26 mouse cellular contexts compared by ENCODE assay signal in genomic region chr7:66859220-66859619, GRCm38 (mm10). TPM values are rescaled to one million over a fixed set of nuclear protein-coding genes. Genes with fewer than 3 reads are reported as not detected.
DNase-seq lines count a peak whose midpoint lies in the region; ATAC-seq and TF ChIP-seq lines count a peak whose summit lies in the region.
"Had no signal": no experiment of that assay in that cellular context is flagged by ENCODE, and none has a peak within 500 bp of the region (broad histone marks: within the 10 kb centered on the region; RNA-seq: fewer than 3 reads in every experiment).

No protein-coding gene starts in this region.

- no peaks in the 10 kb centered on the region for H3K27me3 ChIP-seq in hindbrain, embryonic 16.5 days (replicated peaks; ENCODE audit: control insufficient read depth, insufficient read depth, low read length)
- no peaks in the 10 kb centered on the region for H3K27me3 ChIP-seq in hindbrain, postnatal 0 days (ENCODE audit: insufficient read depth, low read length)
- H3K27me3 ChIP-seq in embryonic facial prominence, embryonic 13.5 days = no peaks in the 10 kb centered on the region
- H3K27me3 ChIP-seq in forebrain, embryonic 15.5 days = no peaks in the 10 kb centered on the region
- H3K27me3 ChIP-seq: kidney, embryonic 15.5 days; limb, embryonic 15.5 days; midbrain, embryonic 13.5 days had no signal

- no peaks in the 10 kb centered on the region for H3K4me1 ChIP-seq in hindbrain, embryonic 16.5 days (ENCODE audit: control insufficient read depth, insufficient read depth, low read depth, low read length)
- no peaks in the 10 kb centered on the region for H3K4me1 ChIP-seq in hindbrain, postnatal 0 days (ENCODE audit: insufficient read depth, low read length)
- H3K4me1 ChIP-seq in embryonic facial prominence, embryonic 13.5 days = peaks cover 22% of the 10 kb centered on the region
- peaks cover 12% of the 10 kb centered on the region; the same call in 1 of the 2 replicates for H3K4me1 ChIP-seq in forebrain, embryonic 15.5 days
- H3K4me1 ChIP-seq: hindbrain, embryonic 10.5 days had no signal

- no peaks in the 10 kb centered on the region for H3K9me3 ChIP-seq in hindbrain, embryonic 16.5 days (ENCODE audit: control insufficient read depth, low read length)
- no peaks in the 10 kb centered on the region for H3K9me3 ChIP-seq in hindbrain, postnatal 0 days (ENCODE audit: low read length)
- H3K9me3 ChIP-seq in embryonic facial prominence, embryonic 13.5 days = no peaks in the 10 kb centered on the region
- H3K9me3 ChIP-seq in forebrain, embryonic 15.5 days = no peaks in the 10 kb centered on the region
- H3K9me3 ChIP-seq: heart, embryonic 12.5 days; hindbrain, embryonic 10.5 days; kidney, embryonic 15.5 days; limb, embryonic 15.5 days; midbrain, embryonic 13.5 days had no signal

- TF ChIP-seq CTCF in hindbrain, postnatal 0 days (IDR thresholded peaks at IDR 0.05; ENCODE audit: low read depth) = no peak

- peak; percentile 56; the same call in 1 of the 2 replicates for ATAC-seq in hindbrain, embryonic 16.5 days
- ATAC-seq in hindbrain, postnatal 0 days = no peak
- ATAC-seq in embryonic facial prominence, embryonic 13.5 days (ENCODE audit: insufficient number of reproducible peaks, insufficient read depth, low FRiP score, low TSS enrichment, low read depth) = no peak
- ATAC-seq in forebrain, embryonic 15.5 days (replicated peaks) = peak; percentile 75
- ATAC-seq: intestine, postnatal 0 days; midbrain, embryonic 13.5 days; Patski had no signal

- no peaks in the 10 kb centered on the region for H3K36me3 ChIP-seq in hindbrain, embryonic 16.5 days (ENCODE audit: control insufficient read depth, insufficient read depth, low read length)
- H3K36me3 ChIP-seq in hindbrain, postnatal 0 days (ENCODE audit: insufficient read depth, low read length) = no peaks in the 10 kb centered on the region
- peaks cover 22% of the 10 kb centered on the region for H3K36me3 ChIP-seq in embryonic facial prominence, embryonic 13.5 days
- no peaks in the 10 kb centered on the region for H3K36me3 ChIP-seq in forebrain, embryonic 15.5 days
- H3K36me3 ChIP-seq: hindbrain, embryonic 10.5 days; kidney, embryonic 15.5 days; midbrain, embryonic 13.5 days had no signal

- no peak overlapping the region for H3K4me3 ChIP-seq in hindbrain, embryonic 16.5 days (ENCODE audit: low read length)
- no peak overlapping the region for H3K4me3 ChIP-seq in hindbrain, postnatal 0 days (ENCODE audit: low read length)
- no peak overlapping the region for H3K4me3 ChIP-seq in embryonic facial prominence, embryonic 13.5 days
- H3K4me3 ChIP-seq in forebrain, embryonic 15.5 days = no peak overlapping the region
- H3K4me3 ChIP-seq: erythroblast, embryonic 14.5 days; heart, embryonic 12.5 days; hindbrain, embryonic 10.5 days; kidney, embryonic 15.5 days; left cerebral cortex, adult 2 months; limb, embryonic 15.5 days; midbrain, embryonic 13.5 days had no signal

- no peak for DNase-seq in hindbrain, postnatal 0 days (ENCODE audit: low spot score)
- DNase-seq in Muller cell, postnatal 12 days (ENCODE audit: inconsistent ontology term) = peak; percentile 39
- DNase-seq in right cerebral cortex, postnatal 4 days = no peak
- DNase-seq in heart, adult 9 months (ENCODE audit: low spot score in 2 of 2) = no peak
- DNase-seq: adrenal gland, adult 8-10 months; cerebellum, adult 9-10 months; gastrocnemius, postnatal 10 days; heart, adult 11 months; heart, postnatal 10 days; kidney, postnatal 36 days; left cerebral cortex, postnatal 4 days; lung, postnatal 14 days; right cerebral cortex, postnatal 25 days had no signal

- no peak overlapping the region for H3K4me2 ChIP-seq in hindbrain, embryonic 16.5 days (ENCODE audit: low read length)
- H3K4me2 ChIP-seq in hindbrain, postnatal 0 days (ENCODE audit: low read depth, low read length) = no peak overlapping the region
- peak overlapping the region; percentile 32; the same call in 1 of the 2 replicates for H3K4me2 ChIP-seq in embryonic facial prominence, embryonic 13.5 days
- no peak overlapping the region for H3K4me2 ChIP-seq in forebrain, embryonic 15.5 days (replicated peaks)
- H3K4me2 ChIP-seq: heart, embryonic 12.5 days; kidney, embryonic 15.5 days; limb, embryonic 15.5 days; midbrain, embryonic 13.5 days had no signal

- WGBS in hindbrain, embryonic 16.5 days = 50% methylated on average over 5 of the region's 5 CpGs
- 48% methylated on average over 5 of the region's 5 CpGs for WGBS in hindbrain, postnatal 0 days
- 78% methylated on average over 5 of the region's 5 CpGs for WGBS in embryonic facial prominence, embryonic 13.5 days
- WGBS in forebrain, embryonic 15.5 days = 28% methylated on average over 5 of the region's 5 CpGs

- H3K27ac ChIP-seq in hindbrain, embryonic 16.5 days (ENCODE audit: low read depth, low read length) = no peak overlapping the region
- H3K27ac ChIP-seq in hindbrain, postnatal 0 days = no peak overlapping the region
- peak overlapping the region; percentile 84 for H3K27ac ChIP-seq in embryonic facial prominence, embryonic 13.5 days
- no peak overlapping the region; the same call in 1 of the 2 replicates for H3K27ac ChIP-seq in forebrain, embryonic 15.5 days (replicated peaks)
- H3K27ac ChIP-seq: hindbrain, embryonic 10.5 days; kidney, embryonic 15.5 days; left cerebral cortex, adult 2 months; limb, embryonic 15.5 days; liver, embryonic 14.5 days; midbrain, embryonic 13.5 days had no signal

- H3K9ac ChIP-seq in hindbrain, embryonic 16.5 days (ENCODE audit: low read depth, low read length) = no peak overlapping the region
- H3K9ac ChIP-seq in hindbrain, postnatal 0 days (replicated peaks; ENCODE audit: low read length) = no peak overlapping the region
- H3K9ac ChIP-seq in embryonic facial prominence, embryonic 13.5 days = no peak overlapping the region
- H3K9ac ChIP-seq in forebrain, embryonic 15.5 days (replicated peaks) = no peak overlapping the region
- H3K9ac ChIP-seq: heart, embryonic 12.5 days; kidney, embryonic 15.5 days; limb, embryonic 15.5 days; liver, embryonic 14.5 days; midbrain, embryonic 13.5 days had no signal

RNA-seq across cellular contexts. Expression of gene Adamts17, which starts 19.7 kb away (rescaled TPM):
- 3.3 and 3.8 TPM in 2 replicates for polyA plus RNA-seq in hindbrain, embryonic 16.5 days (2015; fragmentation: Nextera tagmentation; extraction: Ambion mirVana)
- total RNA-seq in hindbrain, postnatal 0 days (2014; rRNA removed) = 14.8 and 16.1 TPM in 2 replicates
- 3.6 and 3.9 TPM in 2 replicates for polyA plus RNA-seq in hindbrain, postnatal 0 days (2015; fragmentation: Nextera tagmentation; extraction: Ambion mirVana)
- 13.2 and 14.8 TPM in 2 replicates for polyA plus RNA-seq in embryonic facial prominence, embryonic 13.5 days (2015; fragmentation: Nextera tagmentation; extraction: Ambion mirVana)
- polyA plus RNA-seq in forebrain, embryonic 15.5 days (2015; fragmentation: Nextera tagmentation; extraction: Ambion mirVana) = 3.5 and 5.0 TPM in 2 replicates
- polyA plus RNA-seq: erythroblast, embryonic 14.5 days had no signal

Comparison
In these comparisons a context has a peak if more than half of its experiments do, and no peak if none do; other contexts are left out.
1. ATAC-seq: peak in hindbrain, embryonic 16.5 days (single experiment) and forebrain, embryonic 15.5 days (single experiment); none in hindbrain, postnatal 0 days (single experiment) and embryonic facial prominence, embryonic 13.5 days (single experiment).